Mouse (Mus musculus): ENCODE measurements around the gene Csmd2. TPM values are rescaled to one million over a fixed set of nuclear protein-coding genes. Genes with fewer than 3 reads are reported as not detected.

Gene Csmd2
- polyA plus RNA-seq, 2 experiments: 0.22 to 0.33 TPM

DNA sequence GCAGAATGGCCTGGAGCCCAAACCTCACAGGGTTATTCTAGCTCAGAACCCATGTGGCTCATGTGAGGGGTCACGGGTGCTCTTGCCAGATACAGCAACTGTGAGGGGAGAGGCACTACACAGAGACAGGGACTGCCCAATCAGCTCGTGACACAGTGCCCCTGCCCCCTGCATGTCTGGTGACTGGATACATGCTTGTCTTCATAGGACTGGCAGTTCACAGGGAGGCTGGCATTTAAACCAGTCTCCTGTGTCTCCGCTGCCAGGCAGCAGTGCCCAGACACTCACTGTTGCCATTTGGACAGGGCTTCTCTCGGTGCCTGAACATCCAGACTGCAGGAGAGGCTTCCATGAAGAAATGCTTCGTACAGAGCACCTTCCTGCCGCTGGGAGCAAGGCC, 284.8 kb downstream of the Csmd2 start:
- Histone ChIP-seq H3K9ac (ENCODE audit: low read depth, low read length, severe bottlenecking) (no peak overlapping the region), H3K4me3 (replicated peaks; ENCODE audit: low read length) (no peak overlapping the region), H3K4me1 (ENCODE audit: control insufficient read depth, insufficient read depth, low read length) (0 out of 2 replicates have a peak, but pooled peaks cover 7% of the 10 kb centered on the region), H3K27me3 (ENCODE audit: control insufficient read depth, insufficient read depth, low read length) (no peaks in the 10 kb centered on the region), H3K9me3 (ENCODE audit: control insufficient read depth, low read length) (no peaks in the 10 kb centered on the region), H3K36me3 (ENCODE audit: control insufficient read depth, insufficient read depth, low read length) (no peaks in the 10 kb centered on the region), H3K27ac (replicated peaks; ENCODE audit: low read depth, low read length) (no peak overlapping the region), H3K4me2 (replicated peaks; ENCODE audit: low read depth, low read length, severe bottlenecking) (no peak overlapping the region)
- ATAC-seq (ENCODE audit: low FRiP score, low read depth): no peak
- no peak for DNase-seq (ENCODE audit: low spot score)
- no peak for TF ChIP-seq POLR2A (IDR thresholded peaks at IDR 0.05; ENCODE audit: borderline replicate concordance, extremely low read depth, insufficient read depth, insufficient read length)
- 53% methylated on average over 6 of the region's 6 CpGs for WGBS

DNA sequence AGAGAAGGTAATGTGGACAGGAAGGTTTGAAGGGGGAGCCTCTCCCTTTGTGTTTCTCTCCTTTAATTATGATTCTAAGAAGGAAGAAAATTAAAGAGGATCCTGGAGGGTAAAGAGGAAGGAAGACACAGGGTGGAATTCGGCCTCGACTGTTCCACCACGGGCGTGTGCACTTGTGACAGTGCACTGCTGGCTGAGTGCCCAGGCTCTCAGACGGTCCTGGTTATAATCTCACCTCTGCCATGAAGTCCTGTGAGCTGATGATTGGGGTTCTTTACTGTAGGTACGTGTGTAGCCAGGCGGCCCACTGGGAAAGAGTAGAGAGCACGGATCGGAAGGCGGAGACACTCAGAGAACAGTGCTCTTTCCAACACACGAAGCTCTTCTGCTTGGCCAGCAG, 285.5 kb downstream of the Csmd2 start:
- no peaks in the 10 kb centered on the region for H3K27me3 ChIP-seq (ENCODE audit: control insufficient read depth, insufficient read depth, low read length)

DNA sequence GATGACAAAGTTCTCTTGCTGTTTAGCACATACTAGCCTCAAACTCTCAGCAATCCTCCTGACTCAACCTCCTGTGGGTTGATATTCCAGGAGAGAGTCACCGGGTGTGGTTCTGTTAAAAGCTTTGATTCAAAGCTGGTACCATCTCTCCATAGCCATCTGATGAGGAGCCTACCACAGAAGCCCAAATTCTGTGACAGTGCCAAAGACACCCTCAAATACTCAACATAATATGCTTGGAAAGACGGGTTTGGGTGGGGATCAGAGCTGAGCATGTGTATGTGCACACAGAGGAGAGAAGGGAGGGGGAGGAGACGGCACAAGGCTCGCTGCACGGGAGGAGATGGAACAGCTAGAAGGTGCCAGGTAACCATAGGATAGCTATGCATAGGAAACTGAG, 287.5 kb downstream of the Csmd2 start:
- 82% methylated on average over 5 of the region's 5 CpGs for WGBS
- ATAC-seq (ENCODE audit: low FRiP score, low read depth) (no peak), DNase-seq (ENCODE audit: low spot score) (no peak)
- Histone ChIP-seq H3K4me2 (replicated peaks; ENCODE audit: low read depth, low read length, severe bottlenecking) (no peak overlapping the region), H3K27me3 (ENCODE audit: control insufficient read depth, insufficient read depth, low read length) (no peaks in the 10 kb centered on the region), H3K27ac (replicated peaks; ENCODE audit: low read depth, low read length) (no peak overlapping the region), H3K9me3 (ENCODE audit: control insufficient read depth, low read length) (no peaks in the 10 kb centered on the region), H3K4me1 (ENCODE audit: control insufficient read depth, insufficient read depth, low read length) (0 out of 2 replicates have a peak, but pooled peaks cover 7% of the 10 kb centered on the region), H3K36me3 (ENCODE audit: control insufficient read depth, insufficient read depth, low read length) (no peaks in the 10 kb centered on the region), H3K4me3 (replicated peaks; ENCODE audit: low read length) (no peak overlapping the region), H3K9ac (ENCODE audit: low read depth, low read length, severe bottlenecking) (no peak overlapping the region)
- TF ChIP-seq POLR2A (IDR thresholded peaks at IDR 0.05; ENCODE audit: borderline replicate concordance, extremely low read depth, insufficient read depth, insufficient read length): no peak

More for the DNA sequence above, 285.5 kb downstream of the Csmd2 start:
- 55% methylated on average over 11 of the region's 11 CpGs for WGBS
- no peak for ATAC-seq (ENCODE audit: low FRiP score, low read depth)
- no peak for TF ChIP-seq POLR2A (IDR thresholded peaks at IDR 0.05; ENCODE audit: borderline replicate concordance, extremely low read depth, insufficient read depth, insufficient read length)
- Histone ChIP-seq H3K4me2 (replicated peaks; ENCODE audit: low read depth, low read length, severe bottlenecking) (no peak overlapping the region), H3K4me1 (ENCODE audit: control insufficient read depth, insufficient read depth, low read length) (0 out of 2 replicates have a peak, but pooled peaks cover 7% of the 10 kb centered on the region), H3K9me3 (ENCODE audit: control insufficient read depth, low read length) (no peaks in the 10 kb centered on the region), H3K4me3 (replicated peaks; ENCODE audit: low read length) (no peak overlapping the region), H3K36me3 (ENCODE audit: control insufficient read depth, insufficient read depth, low read length) (no peaks in the 10 kb centered on the region), H3K9ac (ENCODE audit: low read depth, low read length, severe bottlenecking) (no peak overlapping the region), H3K27ac (replicated peaks; ENCODE audit: low read depth, low read length) (no peak overlapping the region)
- DNase-seq (ENCODE audit: low spot score): no peak

GRCm38 (mm10) chr4:128275586-128275985, 287.9 kb downstream of the Csmd2 start:
- DNase-seq (ENCODE audit: low spot score): no peak
- Histone ChIP-seq H3K27me3 (ENCODE audit: control insufficient read depth, insufficient read depth, low read length) (no peaks in the 10 kb centered on the region), H3K9ac (ENCODE audit: low read depth, low read length, severe bottlenecking) (no peak overlapping the region), H3K4me2 (replicated peaks; ENCODE audit: low read depth, low read length, severe bottlenecking) (no peak overlapping the region), H3K27ac (replicated peaks; ENCODE audit: low read depth, low read length) (no peak overlapping the region), H3K4me3 (replicated peaks; ENCODE audit: low read length) (no peak overlapping the region), H3K4me1 (ENCODE audit: control insufficient read depth, insufficient read depth, low read length) (0 out of 2 replicates have a peak, but pooled peaks cover 4% of the 10 kb centered on the region), H3K9me3 (ENCODE audit: control insufficient read depth, low read length) (no peaks in the 10 kb centered on the region), H3K36me3 (ENCODE audit: control insufficient read depth, insufficient read depth, low read length) (no peaks in the 10 kb centered on the region)
- WGBS: 57% methylated on average over 6 of the region's 6 CpGs
- no peak for TF ChIP-seq POLR2A (IDR thresholded peaks at IDR 0.05; ENCODE audit: borderline replicate concordance, extremely low read depth, insufficient read depth, insufficient read length)
- ATAC-seq (ENCODE audit: low FRiP score, low read depth): no peak

DNA sequence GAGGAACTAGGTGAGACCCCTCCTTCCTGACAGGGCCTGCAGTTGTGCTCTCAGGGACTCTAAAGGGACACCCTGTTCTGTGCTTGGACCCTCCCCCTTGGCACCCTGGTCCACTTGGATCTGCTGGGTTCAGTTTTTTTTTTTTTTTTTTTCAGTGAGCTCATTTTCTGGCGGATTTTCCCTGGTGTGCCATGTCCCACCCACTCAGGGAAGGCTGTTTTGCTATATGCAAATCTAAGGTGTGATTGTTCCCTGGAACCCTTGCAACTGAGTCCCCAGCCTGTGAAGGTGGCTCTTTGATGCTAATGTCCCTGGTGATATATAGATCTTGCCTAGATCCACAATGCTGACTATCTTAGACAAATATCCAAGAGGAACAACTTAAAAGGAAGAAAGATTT, 297.4 kb downstream of the Csmd2 start:
- Histone ChIP-seq H3K4me1 (ENCODE audit: control insufficient read depth, insufficient read depth, low read length) (no peaks in the 10 kb centered on the region), H3K9me3 (ENCODE audit: control insufficient read depth, low read length) (no peaks in the 10 kb centered on the region), H3K27ac (replicated peaks; ENCODE audit: low read depth, low read length) (no peak overlapping the region), H3K4me2 (replicated peaks; ENCODE audit: low read depth, low read length, severe bottlenecking) (no peak overlapping the region), H3K27me3 (ENCODE audit: control insufficient read depth, insufficient read depth, low read length) (no peaks in the 10 kb centered on the region), H3K36me3 (ENCODE audit: control insufficient read depth, insufficient read depth, low read length) (no peaks in the 10 kb centered on the region), H3K4me3 (replicated peaks; ENCODE audit: low read length) (no peak overlapping the region), H3K9ac (ENCODE audit: low read depth, low read length, severe bottlenecking) (no peak overlapping the region)
- no peak for ATAC-seq (ENCODE audit: low FRiP score, low read depth)
- no peak for TF ChIP-seq POLR2A (IDR thresholded peaks at IDR 0.05; ENCODE audit: borderline replicate concordance, extremely low read depth, insufficient read depth, insufficient read length)
- DNase-seq (ENCODE audit: low spot score): no peak
- WGBS: 59% methylated on average over 1 of the region's 1 CpGs

- 77% methylated on average over 7 of the region's 7 CpGs for WGBS
- H3K4me1 ChIP-seq (ENCODE audit: control insufficient read depth, insufficient read depth, low read length): no peaks in the 10 kb centered on the region
- H3K27me3 ChIP-seq (ENCODE audit: control insufficient read depth, insufficient read depth, low read length): no peaks in the 10 kb centered on the region
- no peak overlapping the region for H3K4me2 ChIP-seq (replicated peaks; ENCODE audit: low read depth, low read length, severe bottlenecking)
- no peak overlapping the region for H3K27ac ChIP-seq (replicated peaks; ENCODE audit: low read depth, low read length)
- no peaks in the 10 kb centered on the region for H3K36me3 ChIP-seq (ENCODE audit: control insufficient read depth, insufficient read depth, low read length)
- no peaks in the 10 kb centered on the region for H3K9me3 ChIP-seq (ENCODE audit: control insufficient read depth, low read length)
- ATAC-seq (ENCODE audit: low FRiP score, low read depth) (no peak), DNase-seq (ENCODE audit: low spot score) (no peak)
- no peak for TF ChIP-seq POLR2A (IDR thresholded peaks at IDR 0.05; ENCODE audit: borderline replicate concordance, extremely low read depth, insufficient read depth, insufficient read length)
- no peak overlapping the region for H3K9ac ChIP-seq (ENCODE audit: low read depth, low read length, severe bottlenecking)
- H3K4me3 ChIP-seq (replicated peaks; ENCODE audit: low read length): no peak overlapping the region
Measured at GRCm38 (mm10) chr4:128288095-128288494, 300.4 kb downstream of the Csmd2 start.

Data from limb, embryonic 14.5 days (tissue).